Mouse (Mus musculus) forebrain, embryonic 10.5 days (tissue): ENCODE measurements around the gene Nfib. TPM values are rescaled to one million over a fixed set of nuclear protein-coding genes. Genes with fewer than 3 reads are reported as not detected.

Experiments used
- DNase-seq: peaks from one replicate; pipeline ENCODE4 v3.0.0-alpha.2; 2017; ENCODE audit warnings: low spot score; ENCODE audit errors: extremely low spot score
- H3K27ac ChIP-seq: fragments of 300-500 bp; sonication (generic); 2 replicates; pipeline ENCODE4 v1.5.1; 2016; ENCODE audit warnings: mild to moderate bottlenecking
- H3K27me3 ChIP-seq: fragments of 300-500 bp; sonication (generic); 2 replicates; pipeline ENCODE4 v1.6.1; 2016; ENCODE audit warnings: mild to moderate bottlenecking; ENCODE audit not compliant: poor library complexity, severe bottlenecking
- H3K36me3 ChIP-seq: fragments of 300-500 bp; sonication (generic); replicated peaks from 2 replicates; pipeline ENCODE4 v1.6.1; 2016; ENCODE audit warnings: mild to moderate bottlenecking, moderate library complexity
- H3K4me1 ChIP-seq: fragments of 300-500 bp; sonication (generic); 2 replicates; pipeline ENCODE4 v1.6.1; 2016
- H3K4me3 ChIP-seq: fragments of 300-500 bp; sonication (generic); 2 replicates; pipeline ENCODE4 v1.5.1; 2016; ENCODE audit warnings: mild to moderate bottlenecking, moderate library complexity
- H3K9me3 ChIP-seq: fragments of 300-500 bp; sonication (generic); 2 replicates; pipeline ENCODE4 v1.6.1; 2016; ENCODE audit warnings: mild to moderate bottlenecking, moderate library complexity
- WGBS: fragments of 180-500 bp; shearing (Covaris S2); methylation state at CpG from one replicate; pipeline ENCODE4 v1.1.7; 2016; 5-methylcytosine and 5-hydroxymethylcytosine counted together
- polyA plus RNA-seq: library from polyadenylated mRNA; unstranded; fragments of >200 nt; fragmentation: Nextera tagmentation; extraction: Ambion mirVana; gene quantifications from 2 replicates; pipeline ENCODE4 v1.2.1, GENCODE M21; 2016

Gene Nfib
- polyA plus RNA-seq, 1 experiment from 2014 or later, result 21.8 TPM

DNA sequence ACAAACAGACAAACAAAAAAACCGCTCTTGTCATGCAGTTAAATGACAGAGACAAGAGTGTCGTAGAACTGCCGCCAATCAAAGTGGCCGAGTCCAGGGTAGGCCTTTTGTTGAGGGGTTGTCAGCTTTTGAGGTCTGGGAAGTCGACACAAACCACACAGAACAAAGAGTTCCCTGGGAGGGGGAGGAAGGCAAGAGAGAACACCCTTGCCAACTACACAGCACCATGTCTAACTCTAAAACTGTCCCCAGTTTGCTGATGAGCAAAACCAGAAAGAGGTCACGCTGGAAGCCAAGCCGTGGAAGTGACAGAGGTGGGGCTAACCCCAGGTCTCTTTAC lies 91.1 kb downstream of the Nfib start:
- Histone ChIP-seq H3K27me3 (peaks cover 14% of the 10 kb centered on the region), H3K4me3 (no peak overlapping the region), H3K27ac (peak overlapping the region; percentile 74), H3K9me3 (no peaks in the 10 kb centered on the region), H3K36me3 (no peaks in the 10 kb centered on the region), H3K4me1 (peaks cover 32% of the 10 kb centered on the region)
- peak; percentile 23 for DNase-seq
- 37% methylated on average over 7 of the region's 7 CpGs for whole genome bisulfite sequencing

- H3K4me1 ChIP-seq, result peaks cover 30% of the 10 kb centered on the region
- no peaks in the 10 kb centered on the region for H3K36me3 ChIP-seq
- 37% methylated on average over 7 of the region's 7 CpGs for WGBS
- H3K27ac ChIP-seq, result peak overlapping the region; percentile 74
- no peaks in the 10 kb centered on the region for H3K9me3 ChIP-seq
- no peak overlapping the region for H3K4me3 ChIP-seq
- peak; percentile 29 for DNase-seq
- peaks cover 14% of the 10 kb centered on the region for H3K27me3 ChIP-seq
Observed at GRCm38 (mm10) chr4:82613606-82614465, 91.7 kb downstream of the Nfib start.

DNA sequence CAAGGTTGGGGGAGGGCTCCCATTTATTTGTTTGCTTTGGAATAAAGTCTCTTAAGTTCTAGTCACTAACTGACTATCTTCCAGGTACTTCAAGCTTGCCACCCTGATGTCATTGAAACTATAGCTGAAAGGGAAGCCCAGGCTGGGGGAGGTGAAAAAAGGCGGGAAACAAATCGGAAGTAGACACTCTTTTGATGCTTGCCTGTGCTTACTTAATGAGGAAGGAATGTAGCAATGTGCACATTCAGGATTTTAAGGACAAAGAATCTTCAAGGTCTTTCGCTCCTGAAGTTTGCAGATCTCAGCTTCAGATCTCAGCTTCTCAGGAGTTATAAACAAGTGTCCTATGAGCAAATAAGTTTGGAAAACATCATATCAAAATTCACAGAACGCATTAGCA lies 95.9 kb downstream of the Nfib start:
- Histone ChIP-seq H3K27ac (no peak overlapping the region), H3K27me3 (peaks cover 30% of the 10 kb centered on the region), H3K36me3 (no peaks in the 10 kb centered on the region), H3K9me3 (no peaks in the 10 kb centered on the region), H3K4me1 (peaks cover 40% of the 10 kb centered on the region), H3K4me3 (no peak overlapping the region)
- no peak for DNase-seq
- WGBS, result 76% methylated on average over 4 of the region's 4 CpGs

DNA sequence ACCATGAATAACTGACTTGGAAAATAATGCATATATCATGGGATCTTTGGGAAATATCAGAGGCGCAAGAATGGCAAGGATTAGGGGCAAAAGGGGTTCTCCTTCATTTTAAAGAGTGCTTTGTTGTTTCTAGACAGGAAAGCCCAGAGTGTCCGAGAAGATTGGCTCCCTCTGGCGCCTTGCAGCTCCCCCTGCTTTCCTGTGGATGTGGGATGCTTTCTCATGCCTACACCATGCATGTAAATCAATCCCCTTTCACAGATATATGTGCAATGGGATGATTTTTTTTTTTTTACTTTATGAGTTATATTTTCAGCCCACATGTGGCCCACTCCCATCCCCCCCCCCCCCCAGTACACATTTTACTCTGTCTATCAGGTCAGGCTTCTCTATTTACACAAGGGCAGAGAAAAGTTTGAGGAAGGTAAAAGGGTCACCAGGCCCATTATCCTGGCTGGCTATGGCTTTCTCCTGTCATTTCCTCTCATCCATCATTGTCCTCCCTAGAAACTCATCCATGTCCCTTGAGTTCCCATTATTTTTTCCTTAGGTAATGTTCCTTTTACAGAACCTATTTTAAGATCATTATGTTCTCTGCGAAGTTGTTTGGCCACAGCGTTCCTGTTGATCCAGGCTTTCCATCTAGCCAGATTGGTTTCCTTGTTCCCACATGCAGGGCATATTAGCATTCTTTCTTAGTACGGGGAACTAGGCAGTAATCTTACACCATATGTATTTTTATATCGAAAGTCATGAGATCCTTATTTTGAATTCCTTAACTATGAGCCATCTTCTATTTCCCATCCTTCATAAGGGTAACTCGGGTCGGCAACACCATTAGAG lies 96.6 kb downstream of the Nfib start:
- DNase-seq, result no peak
- H3K4me1 ChIP-seq, result peaks cover 38% of the 10 kb centered on the region
- peaks cover 33% of the 10 kb centered on the region for H3K27me3 ChIP-seq
- no peaks in the 10 kb centered on the region for H3K36me3 ChIP-seq
- no peak overlapping the region for H3K27ac ChIP-seq
- WGBS, result 86% methylated on average over 9 of the region's 9 CpGs
- no peaks in the 10 kb centered on the region for H3K9me3 ChIP-seq
- H3K4me3 ChIP-seq, result no peak overlapping the region

DNA sequence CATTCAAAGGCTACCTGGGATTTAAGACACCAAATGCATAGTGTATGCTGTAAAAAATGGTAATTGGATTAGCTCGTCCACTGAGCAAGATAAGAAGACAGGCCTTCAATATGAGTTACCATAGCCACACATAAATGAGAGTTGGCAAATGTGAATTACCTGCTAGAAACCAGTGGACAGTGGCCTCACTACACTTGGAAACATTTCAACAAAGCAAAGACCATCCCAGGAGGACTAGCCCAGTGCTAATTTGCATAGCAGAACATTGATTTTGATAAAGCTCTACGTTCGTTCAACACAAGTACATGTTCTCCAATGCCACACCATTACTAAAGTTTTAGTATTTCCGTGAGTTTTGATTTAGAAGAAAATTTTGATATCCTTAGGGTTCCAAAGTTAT lies 98.3 kb downstream of the Nfib start:
- H3K4me3 ChIP-seq, result no peak overlapping the region
- no peaks in the 10 kb centered on the region for H3K36me3 ChIP-seq
- H3K4me1 ChIP-seq, result peaks cover 43% of the 10 kb centered on the region
- no peaks in the 10 kb centered on the region for H3K9me3 ChIP-seq
- WGBS, result 86% methylated on average over 4 of the region's 4 CpGs
- no peak for DNase-seq
- no peak overlapping the region for H3K27ac ChIP-seq
- H3K27me3 ChIP-seq, result peaks cover 32% of the 10 kb centered on the region

DNA sequence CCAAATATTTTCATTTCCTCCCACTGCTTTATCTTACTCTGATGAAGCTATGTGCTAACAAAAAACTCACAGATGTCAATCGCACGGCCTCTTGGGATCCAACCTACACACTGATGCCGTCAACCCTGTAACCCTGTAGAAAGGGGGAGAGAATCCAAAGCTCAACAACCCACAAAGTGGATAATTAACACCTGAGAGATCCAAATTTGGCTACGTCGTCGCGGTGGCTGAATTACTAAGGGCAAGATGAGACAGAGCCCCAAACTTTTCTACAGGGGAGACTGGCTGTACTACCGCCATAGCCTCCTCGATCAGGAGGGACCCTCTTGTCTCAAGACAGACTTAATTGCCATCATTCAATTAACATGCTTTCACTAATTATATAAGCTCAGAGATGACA lies 99.2 kb downstream of the Nfib start:
- no peak for DNase-seq
- Histone ChIP-seq H3K4me1 (peaks cover 43% of the 10 kb centered on the region), H3K27me3 (peaks cover 34% of the 10 kb centered on the region), H3K4me3 (no peak overlapping the region), H3K9me3 (peaks cover 5% of the 10 kb centered on the region; the same call in 1 of the 2 replicates), H3K27ac (no peak overlapping the region), H3K36me3 (no peaks in the 10 kb centered on the region)
- WGBS, result 81% methylated on average over 9 of the region's 9 CpGs

DNA sequence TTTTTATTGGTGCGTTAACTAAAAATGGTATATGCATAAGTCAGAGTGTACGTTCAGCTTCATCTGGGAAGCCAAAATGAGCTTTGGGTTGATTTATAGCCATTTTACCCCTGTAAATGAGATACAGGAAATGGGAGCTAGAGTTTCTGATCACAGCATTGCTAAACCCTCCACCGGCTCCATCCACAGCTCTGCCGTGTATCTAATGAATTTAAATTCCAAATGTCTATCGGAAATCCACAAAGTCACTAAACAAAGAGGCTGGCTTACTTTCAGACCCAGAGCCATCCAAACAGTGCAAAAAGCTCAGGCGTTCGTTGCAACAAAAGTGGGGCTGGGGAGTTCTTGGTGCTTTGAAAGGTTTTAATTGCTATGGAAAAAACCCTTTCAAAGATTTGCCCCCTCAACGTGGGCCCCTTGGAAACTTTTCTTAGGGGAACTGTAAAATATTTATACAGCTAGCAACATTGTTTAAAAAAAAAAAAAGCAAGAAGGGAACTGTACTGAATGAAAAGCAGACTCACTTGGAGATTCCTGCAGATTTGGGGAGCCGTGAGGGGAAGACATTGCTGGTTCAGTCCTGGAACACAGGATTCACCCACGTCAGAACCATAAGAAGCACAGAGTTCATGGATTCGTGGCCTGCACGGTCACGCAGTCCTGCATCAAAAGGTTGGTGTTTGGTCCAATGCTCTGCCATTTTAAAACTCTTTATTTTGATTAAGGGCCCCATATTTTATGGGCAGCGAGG lies 100.3 kb downstream of the Nfib start:
- no peak for DNase-seq
- H3K27ac ChIP-seq, result 0 out of 2 replicates have a peak overlapping the region, but pooled peaks have one; percentile 20

GRCm38 (mm10) chr4:82604501-82604900 lies 101.0 kb downstream of the Nfib start:
- Histone ChIP-seq H3K4me3 (no peak overlapping the region), H3K36me3 (no peaks in the 10 kb centered on the region), H3K9me3 (peaks cover 14% of the 10 kb centered on the region), H3K4me1 (peaks cover 37% of the 10 kb centered on the region), H3K27ac (no peak overlapping the region), H3K27me3 (peaks cover 32% of the 10 kb centered on the region)
- no peak for DNase-seq
- WGBS, result 77% methylated on average over 4 of the region's 4 CpGs

More for the DNA sequence above, 100.3 kb downstream of the Nfib start:
- peaks cover 43% of the 10 kb centered on the region for H3K4me1 ChIP-seq
- 79% methylated on average over 14 of the region's 14 CpGs for WGBS
- peaks cover 32% of the 10 kb centered on the region for H3K27me3 ChIP-seq
- peaks cover 14% of the 10 kb centered on the region for H3K9me3 ChIP-seq
- no peak overlapping the region for H3K4me3 ChIP-seq
- no peaks in the 10 kb centered on the region for H3K36me3 ChIP-seq

DNA sequence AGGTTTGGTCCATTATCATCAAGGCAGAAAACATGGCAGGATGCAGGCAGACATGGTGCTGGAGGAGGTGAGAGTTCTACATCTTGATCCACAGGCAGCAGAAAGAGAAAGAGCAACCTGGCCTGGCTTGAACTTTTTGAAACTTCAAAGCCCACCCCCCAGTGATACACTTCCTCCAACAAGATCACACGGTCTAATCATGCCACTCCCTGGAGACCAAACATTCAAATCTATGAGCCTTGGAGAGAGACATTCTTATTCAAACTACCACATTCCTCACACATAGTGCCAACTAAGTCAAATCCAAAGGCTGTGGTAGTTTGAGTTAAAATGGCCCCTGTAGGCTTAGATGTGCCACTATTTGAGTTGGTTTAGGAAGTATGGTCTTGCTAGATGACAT lies 104.9 kb downstream of the Nfib start:
- peaks cover 31% of the 10 kb centered on the region for H3K4me1 ChIP-seq
- H3K36me3 ChIP-seq, result no peaks in the 10 kb centered on the region
- DNase-seq, result no peak
- peaks cover 14% of the 10 kb centered on the region for H3K9me3 ChIP-seq
- H3K27me3 ChIP-seq, result peaks cover 23% of the 10 kb centered on the region; the same call in 1 of the 2 replicates
- no peak overlapping the region for H3K4me3 ChIP-seq
- 98% methylated on average over 1 of the region's 1 CpGs for WGBS
- no peak overlapping the region for H3K27ac ChIP-seq

GRCm38 (mm10) chr4:82598436-82598835 lies 107.1 kb downstream of the Nfib start:
- 77% methylated on average over 4 of the region's 4 CpGs for WGBS
- no peak for DNase-seq
- Histone ChIP-seq H3K4me3 (no peak overlapping the region), H3K27ac (no peak overlapping the region), H3K36me3 (no peaks in the 10 kb centered on the region), H3K9me3 (peaks cover 14% of the 10 kb centered on the region), H3K27me3 (peaks cover 12% of the 10 kb centered on the region; the same call in 1 of the 2 replicates), H3K4me1 (peaks cover 12% of the 10 kb centered on the region)

GRCm38 (mm10) chr4:82593681-82594666 lies 111.6 kb downstream of the Nfib start:
- Histone ChIP-seq H3K27me3 (0 out of 2 replicates have a peak, but pooled peaks cover 7% of the 10 kb centered on the region), H3K4me3 (no peak overlapping the region), H3K36me3 (no peaks in the 10 kb centered on the region), H3K27ac (no peak overlapping the region), H3K9me3 (no peaks in the 10 kb centered on the region), H3K4me1 (peaks cover 20% of the 10 kb centered on the region)
- DNase-seq, result no peak
- WGBS, result 84% methylated on average over 10 of the region's 10 CpGs
